Mouse (Mus musculus) cerebellum, postnatal 36 days (tissue): ENCODE measurements at regions not wholly inside any gene's neighbourhood (a gene's known extent, or its start where the extent isn't known, plus 50 kb on each side); places are given as distances from the start of the nearest gene placed in this dataset.
"Not testable (repeated sequence)": the region's sequence is repeated elsewhere in the genome, so short reads cannot be mapped to it uniquely, and the experiment has no call there.

ENCODE experiments used
- DNase-seq, 2 experiments: peaks; one replicate each; pipeline ENCODE4 v3.0.0; 2021 to 2022; ENCODE audit warnings: mixed read lengths in 2 of 2

- peak in 1 of 2 experiments; percentile 4 for DNase-seq
These were observed 469.2 kb downstream of the Adam6a start for GRCm38 (mm10) chr12:114012860-114013259.

- not testable (repeated sequence) for DNase-seq
These were observed 493.3 kb downstream of the Adam6a start for GRCm38 (mm10) chr12:114037011-114037410.

- DNase-seq: not testable (repeated sequence)
These were observed 504.3 kb downstream of the Adam6a start for GRCm38 (mm10) chr12:114047991-114048390.

- no peak for DNase-seq
These were observed 509.6 kb downstream of the Adam6a start for GRCm38 (mm10) chr12:114053341-114053740.

GRCm38 (mm10) chr12:114059615-114060014 lies 515.9 kb downstream of the Adam6a start:
- DNase-seq: no peak

- no peak for DNase-seq
These were observed 523.5 kb downstream of the Adam6a start for GRCm38 (mm10) chr12:114067166-114067565.

GRCm38 (mm10) chr12:114108731-114109130 lies 565.0 kb downstream of the Adam6a start:
- not testable (repeated sequence) for DNase-seq

- no peak for DNase-seq
These were observed 591.2 kb downstream of the Adam6a start for GRCm38 (mm10) chr12:114134897-114135296.

- DNase-seq: no peak
These were observed 605.1 kb downstream of the Adam6a start for GRCm38 (mm10) chr12:114148779-114149178.

- DNase-seq: no peak
These were observed 628.6 kb downstream of the Adam6a start for GRCm38 (mm10) chr12:114172305-114172704.

GRCm38 (mm10) chr12:114199521-114199920 lies 655.8 kb downstream of the Adam6a start:
- no peak for DNase-seq

- DNase-seq: no peak
These were observed 678.8 kb downstream of the Adam6a start for GRCm38 (mm10) chr12:114222541-114222940.
